In genomic region chr10:121955730-121956129, GRCm38 (mm10) we compare ENCODE assay signal across 17 mouse cellular contexts.
DNase-seq lines count a peak whose midpoint lies in the region; ATAC-seq lines count a peak whose summit lies in the region.
"Had no signal": no experiment of that assay in that cellular context is flagged by ENCODE, and none has a peak within 500 bp of the region (broad histone marks: within the 10 kb centered on the region; RNA-seq: fewer than 3 reads in every experiment).

No protein-coding gene starts in this region.

- no peak overlapping the region for H3K4me2 ChIP-seq in hindbrain, embryonic 11.5 days (replicated peaks; ENCODE audit: low read depth, low read length)
- no peak overlapping the region for H3K4me2 ChIP-seq in midbrain, embryonic 15.5 days
- H3K4me2 ChIP-seq in midbrain, embryonic 11.5 days: no peak overlapping the region
- no peak overlapping the region for H3K4me2 ChIP-seq in hindbrain, embryonic 12.5 days (replicated peaks)
- H3K4me2 ChIP-seq in neural tube, embryonic 14.5 days (ENCODE audit: low read depth, low read length): no peak overlapping the region
- H3K4me2 ChIP-seq: embryonic facial prominence, embryonic 15.5 days; heart, embryonic 15.5 days; limb, embryonic 12.5 days; liver, embryonic 13.5 days had no signal

- ATAC-seq in hindbrain, embryonic 11.5 days (ENCODE audit: low FRiP score): peak; percentile 57
- ATAC-seq in midbrain, embryonic 15.5 days (replicated peaks): no peak
- ATAC-seq in midbrain, embryonic 11.5 days (ENCODE audit: low FRiP score): no peak
- peak; percentile 58 for ATAC-seq in hindbrain, embryonic 12.5 days (ENCODE audit: low FRiP score)
- ATAC-seq in neural tube, embryonic 14.5 days (ENCODE audit: low read depth): peak; percentile 63

- H3K4me3 ChIP-seq in hindbrain, embryonic 11.5 days (ENCODE audit: low read depth, low read length): no peak overlapping the region
- H3K4me3 ChIP-seq in hindbrain, embryonic 10.5 days: no peak overlapping the region
- no peak overlapping the region for H3K4me3 ChIP-seq in midbrain, embryonic 15.5 days
- H3K4me3 ChIP-seq in midbrain, embryonic 11.5 days (ENCODE audit: low read depth, low read length): no peak overlapping the region
- no peak overlapping the region for H3K4me3 ChIP-seq in hindbrain, embryonic 12.5 days
- H3K4me3 ChIP-seq in neural tube, embryonic 14.5 days (ENCODE audit: low read depth, low read length): no peak overlapping the region
- H3K4me3 ChIP-seq: embryonic facial prominence, embryonic 15.5 days; heart, adult 2 months; heart, embryonic 15.5 days; limb, embryonic 12.5 days; liver, embryonic 13.5 days had no signal

- no peaks in the 10 kb centered on the region for H3K27me3 ChIP-seq in hindbrain, embryonic 11.5 days (ENCODE audit: control insufficient read depth, insufficient read depth, low read length)
- H3K27me3 ChIP-seq in hindbrain, embryonic 10.5 days (ENCODE audit: insufficient read depth, poor library complexity, severe bottlenecking): no peaks in the 10 kb centered on the region
- no peaks in the 10 kb centered on the region for H3K27me3 ChIP-seq in midbrain, embryonic 15.5 days (replicated peaks)
- H3K27me3 ChIP-seq in midbrain, embryonic 11.5 days (ENCODE audit: control insufficient read depth, insufficient read depth, low read length): no peaks in the 10 kb centered on the region
- no peaks in the 10 kb centered on the region for H3K27me3 ChIP-seq in hindbrain, embryonic 12.5 days
- H3K27me3 ChIP-seq in neural tube, embryonic 14.5 days (ENCODE audit: control insufficient read depth, insufficient read depth, low read length): no peaks in the 10 kb centered on the region
- H3K27me3 ChIP-seq: embryonic facial prominence, embryonic 15.5 days; heart, embryonic 15.5 days; limb, embryonic 12.5 days; liver, embryonic 13.5 days had no signal

- WGBS in hindbrain, embryonic 11.5 days: 69% methylated on average over 4 of the region's 4 CpGs
- 82% methylated on average over 4 of the region's 4 CpGs for WGBS in hindbrain, embryonic 10.5 days
- 53% methylated on average over 4 of the region's 4 CpGs for WGBS in midbrain, embryonic 15.5 days
- 88% methylated on average over 4 of the region's 4 CpGs for WGBS in midbrain, embryonic 11.5 days
- WGBS in hindbrain, embryonic 12.5 days: 64% methylated on average over 4 of the region's 4 CpGs
- WGBS in neural tube, embryonic 14.5 days: 27% methylated on average over 4 of the region's 4 CpGs

- no peak overlapping the region for H3K9ac ChIP-seq in hindbrain, embryonic 11.5 days (ENCODE audit: low read depth, low read length)
- no peak overlapping the region for H3K9ac ChIP-seq in midbrain, embryonic 15.5 days
- no peak overlapping the region for H3K9ac ChIP-seq in midbrain, embryonic 11.5 days (ENCODE audit: low read length)
- no peak overlapping the region for H3K9ac ChIP-seq in hindbrain, embryonic 12.5 days
- H3K9ac ChIP-seq in neural tube, embryonic 14.5 days (replicated peaks; ENCODE audit: low read depth, low read length): no peak overlapping the region
- H3K9ac ChIP-seq: embryonic facial prominence, embryonic 15.5 days; heart, embryonic 15.5 days; limb, embryonic 12.5 days; liver, embryonic 13.5 days had no signal

- no peaks in the 10 kb centered on the region for H3K36me3 ChIP-seq in hindbrain, embryonic 11.5 days (ENCODE audit: control insufficient read depth, insufficient read depth, low read length)
- no peaks in the 10 kb centered on the region for H3K36me3 ChIP-seq in hindbrain, embryonic 10.5 days
- H3K36me3 ChIP-seq in midbrain, embryonic 15.5 days (replicated peaks): no peaks in the 10 kb centered on the region
- H3K36me3 ChIP-seq in midbrain, embryonic 11.5 days (ENCODE audit: control insufficient read depth, insufficient read depth, low read length): no peaks in the 10 kb centered on the region
- H3K36me3 ChIP-seq in hindbrain, embryonic 12.5 days: no peaks in the 10 kb centered on the region
- H3K36me3 ChIP-seq in neural tube, embryonic 14.5 days (ENCODE audit: control insufficient read depth, insufficient read depth, low read length): no peaks in the 10 kb centered on the region
- H3K36me3 ChIP-seq: embryonic facial prominence, embryonic 15.5 days; heart, embryonic 15.5 days; limb, embryonic 12.5 days; liver, embryonic 13.5 days had no signal

- H3K9me3 ChIP-seq in hindbrain, embryonic 11.5 days (ENCODE audit: control insufficient read depth, low read length): no peaks in the 10 kb centered on the region
- no peaks in the 10 kb centered on the region for H3K9me3 ChIP-seq in hindbrain, embryonic 10.5 days
- H3K9me3 ChIP-seq in midbrain, embryonic 15.5 days: no peaks in the 10 kb centered on the region
- no peaks in the 10 kb centered on the region for H3K9me3 ChIP-seq in midbrain, embryonic 11.5 days (ENCODE audit: control insufficient read depth, low read length)
- H3K9me3 ChIP-seq in hindbrain, embryonic 12.5 days (replicated peaks): no peaks in the 10 kb centered on the region
- H3K9me3 ChIP-seq in neural tube, embryonic 14.5 days (ENCODE audit: control insufficient read depth, low read length): no peaks in the 10 kb centered on the region
- H3K9me3 ChIP-seq: embryonic facial prominence, embryonic 15.5 days; heart, embryonic 15.5 days; limb, embryonic 12.5 days; liver, embryonic 13.5 days had no signal

- H3K27ac ChIP-seq in hindbrain, embryonic 11.5 days (ENCODE audit: low read depth, low read length): no peak overlapping the region
- H3K27ac ChIP-seq in hindbrain, embryonic 10.5 days: no peak overlapping the region
- peak overlapping the region; percentile 28; the same call in 1 of the 2 replicates for H3K27ac ChIP-seq in midbrain, embryonic 15.5 days
- no peak overlapping the region for H3K27ac ChIP-seq in midbrain, embryonic 11.5 days (ENCODE audit: low read depth, low read length)
- peak overlapping the region; percentile 64; the same call in 1 of the 2 replicates for H3K27ac ChIP-seq in hindbrain, embryonic 12.5 days
- H3K27ac ChIP-seq in neural tube, embryonic 14.5 days (ENCODE audit: low read depth, low read length): peak overlapping the region; percentile 45
- H3K27ac ChIP-seq: embryonic facial prominence, embryonic 15.5 days; heart, adult 2 months; heart, embryonic 15.5 days; limb, embryonic 12.5 days; liver, embryonic 13.5 days had no signal

- no peak for DNase-seq in hindbrain, embryonic 11.5 days (ENCODE audit: low spot score)
- DNase-seq in hindbrain, embryonic 10.5 days (ENCODE audit: low spot score): no peak
- DNase-seq in midbrain, embryonic 11.5 days (ENCODE audit: low spot score, missing footprints): no peak
- no peak for DNase-seq in cerebellum, adult 9-11 months
- no peak for DNase-seq in adrenal gland, adult 2 months
- DNase-seq: adrenal gland, postnatal 14 days; cerebellum, adult 8-10 months; heart, adult 2 months; kidney, adult 11 months; liver, embryonic 13.5 days; thymus, adult 2 months had no signal

- H3K4me1 ChIP-seq in hindbrain, embryonic 11.5 days (replicated peaks; ENCODE audit: control insufficient read depth, insufficient read depth, low read length): no peaks in the 10 kb centered on the region
- peaks cover 14% of the 10 kb centered on the region; the same call in 1 of the 2 replicates for H3K4me1 ChIP-seq in hindbrain, embryonic 10.5 days (replicated peaks)
- peaks cover 29% of the 10 kb centered on the region for H3K4me1 ChIP-seq in midbrain, embryonic 15.5 days
- H3K4me1 ChIP-seq in midbrain, embryonic 11.5 days (ENCODE audit: control insufficient read depth, insufficient read depth, low read length): no peaks in the 10 kb centered on the region
- peaks cover 25% of the 10 kb centered on the region for H3K4me1 ChIP-seq in hindbrain, embryonic 12.5 days
- peaks cover 14% of the 10 kb centered on the region for H3K4me1 ChIP-seq in neural tube, embryonic 14.5 days (ENCODE audit: control insufficient read depth, insufficient read depth, low read length)
- H3K4me1 ChIP-seq: embryonic facial prominence, embryonic 15.5 days; heart, embryonic 15.5 days; liver, embryonic 13.5 days had no signal

Comparison
In these comparisons a context has a peak if more than half of its experiments do, and no peak if none do; other contexts are left out.
1. H3K27ac ChIP-seq: peak in midbrain, embryonic 15.5 days (single experiment), hindbrain, embryonic 12.5 days (single experiment) and neural tube, embryonic 14.5 days (single experiment); none in hindbrain, embryonic 11.5 days (single experiment), hindbrain, embryonic 10.5 days (single experiment) and midbrain, embryonic 11.5 days (single experiment).
2. ATAC-seq: peak in hindbrain, embryonic 11.5 days (single experiment), hindbrain, embryonic 12.5 days (single experiment) and neural tube, embryonic 14.5 days (single experiment); none in midbrain, embryonic 15.5 days (single experiment) and midbrain, embryonic 11.5 days (single experiment).